Mouse (Mus musculus): ENCODE measurements around the gene Gm12216. TPM values are rescaled to one million over a fixed set of nuclear protein-coding genes. Genes with fewer than 3 reads are reported as not detected.

Gene Gm12216
- total and polyA plus RNA-seq, 3 experiments: not detected

- no peak overlapping the region for H3K4me3 ChIP-seq (ENCODE audit: control insufficient read depth in 1 of 2, insufficient read depth in 1 of 2, low read depth in 2 of 2, low read length in 2 of 2)
- no peaks in the 10 kb centered on the region for H3K36me3 ChIP-seq (ENCODE audit: control insufficient read depth in 1 of 2, insufficient read depth in 2 of 2, low read length in 2 of 2)
- H3K27me3 ChIP-seq (ENCODE audit: control insufficient read depth in 1 of 2, insufficient read depth in 2 of 2, low read length in 2 of 2): peaks cover 13 to 15% of the 10 kb centered on the region in 2 experiments
- no peaks in the 10 kb centered on the region for H3K79me2 ChIP-seq (ENCODE audit: control insufficient read depth, insufficient read depth, low read length, poor library complexity)
- H3K27ac ChIP-seq (ENCODE audit: control insufficient read depth, low read depth, low read length): no peak overlapping the region
- H3K4me1 ChIP-seq (ENCODE audit: control insufficient read depth in 1 of 2, insufficient read depth in 2 of 2, low read length in 2 of 2): no peaks in the 10 kb centered on the region
- H3K9me3 ChIP-seq (replicated peaks; ENCODE audit: insufficient read depth, low read length): no peaks in the 10 kb centered on the region
- no peak overlapping the region for H3K9ac ChIP-seq (ENCODE audit: control insufficient read depth, low read depth, low read length, poor library complexity, severe bottlenecking)
- no peak for DNase-seq (ENCODE audit: low read depth, low spot score)
- TF ChIP-seq CHD1 (IDR thresholded peaks at IDR 0.05; ENCODE audit: low read depth, low read length): no peak
- no peak for TF ChIP-seq GABPA (IDR thresholded peaks at IDR 0.05; ENCODE audit: low read depth, low read length)
- TF ChIP-seq SMC3 (IDR thresholded peaks at IDR 0.05; ENCODE audit: low read depth, low read length): no peak
- TF ChIP-seq POLR2AphosphoS2 (IDR thresholded peaks at IDR 0.05; ENCODE audit: low read length): no peak
- TF ChIP-seq SIN3A (IDR thresholded peaks at IDR 0.05; ENCODE audit: low read length): no peak
- no peak for TF ChIP-seq RAD21 (IDR thresholded peaks at IDR 0.05; ENCODE audit: low read depth, low read length)
- TF ChIP-seq ELF1 (IDR thresholded peaks at IDR 0.05; ENCODE audit: low read depth, low read length): no peak
- no peak for TF ChIP-seq BHLHE40 (IDR thresholded peaks at IDR 0.05; ENCODE audit: borderline replicate concordance, low read depth, low read length)
- no peak for TF ChIP-seq MYB (IDR thresholded peaks at IDR 0.05; ENCODE audit: low read depth, low read length)
- TF ChIP-seq MXI1 (IDR thresholded peaks at IDR 0.05; ENCODE audit: low read depth, low read length): no peak
Measured at GRCm38 (mm10) chr11:53810749-53811148, 48.3 kb downstream of the Gm12216 start.

- DNase-seq (ENCODE audit: low read depth, low spot score): no peak
- no peak for TF ChIP-seq POLR2AphosphoS5 (IDR thresholded peaks at IDR 0.05; ENCODE audit: borderline replicate concordance, low read depth, low read length)
- TF ChIP-seq KAT2A (conservative IDR thresholded peaks at IDR 0.05; ENCODE audit: low read depth, low read length): no peak
- TF ChIP-seq SMC3 (IDR thresholded peaks at IDR 0.05; ENCODE audit: low read depth, low read length): no peak
- TF ChIP-seq POLR2A (IDR thresholded peaks at IDR 0.05; ENCODE audit: control insufficient read depth in 1 of 2, insufficient read depth in 1 of 2, low read depth in 1 of 2, low read length in 2 of 2, poor library complexity in 1 of 2): no peak
- TF ChIP-seq USF1 (IDR thresholded peaks at IDR 0.05; ENCODE audit: low read depth, low read length): no peak
- TF ChIP-seq USF2 (IDR thresholded peaks at IDR 0.05; ENCODE audit: borderline replicate concordance in 1 of 2, insufficient read depth in 1 of 2, low read depth in 1 of 2, low read length in 2 of 2): no peak
- TF ChIP-seq MAZ (IDR thresholded peaks at IDR 0.05; ENCODE audit: low read depth, low read length): no peak
- no peak for TF ChIP-seq NELFE (IDR thresholded peaks at IDR 0.05; ENCODE audit: low read depth, low read length)
- no peak for TF ChIP-seq BHLHE40 (IDR thresholded peaks at IDR 0.05; ENCODE audit: borderline replicate concordance, low read depth, low read length)
- TF ChIP-seq EP300 (IDR thresholded peaks at IDR 0.05; ENCODE audit: low read depth in 1 of 2, low read length in 2 of 2): no peak
- TF ChIP-seq SIN3A (IDR thresholded peaks at IDR 0.05; ENCODE audit: low read length): no peak
- no peak for TF ChIP-seq TBP (IDR thresholded peaks at IDR 0.05; ENCODE audit: low read depth, low read length)
- TF ChIP-seq ZNF384 (IDR thresholded peaks at IDR 0.05; ENCODE audit: low read depth, low read length): no peak
- no peak for TF ChIP-seq NRF1 (IDR thresholded peaks at IDR 0.05; ENCODE audit: insufficient read depth, low read depth, low read length, poor library complexity, severe bottlenecking)
- no peak for TF ChIP-seq GATA1 (IDR thresholded peaks at IDR 0.05; ENCODE audit: low read depth, low read length)
- Histone ChIP-seq H3K27ac (ENCODE audit: control insufficient read depth, low read depth, low read length) (no peak overlapping the region), H3K9me3 (replicated peaks; ENCODE audit: insufficient read depth, low read length) (no peaks in the 10 kb centered on the region), H3K4me1 (ENCODE audit: control insufficient read depth in 1 of 2, insufficient read depth in 2 of 2, low read length in 2 of 2) (no peaks in the 10 kb centered on the region), H3K9ac (ENCODE audit: control insufficient read depth, low read depth, low read length, poor library complexity, severe bottlenecking) (no peak overlapping the region), H3K36me3 (ENCODE audit: control insufficient read depth in 1 of 2, insufficient read depth in 2 of 2, low read length in 2 of 2) (no peaks in the 10 kb centered on the region), H3K4me3 (ENCODE audit: control insufficient read depth in 1 of 2, insufficient read depth in 1 of 2, low read depth in 2 of 2, low read length in 2 of 2) (no peak overlapping the region), H3K79me2 (ENCODE audit: control insufficient read depth, insufficient read depth, low read length, poor library complexity) (no peaks in the 10 kb centered on the region), H3K27me3 (ENCODE audit: control insufficient read depth in 1 of 2, insufficient read depth in 2 of 2, low read length in 2 of 2) (peaks cover 13 to 15% of the 10 kb centered on the region in 2 experiments)
Measured at GRCm38 (mm10) chr11:53810156-53810555, 48.9 kb downstream of the Gm12216 start.
